Mouse (Mus musculus) limb, embryonic 11.5 days (tissue): Measurements from ENCODE around the gene Tbx10. TPM values are rescaled to one million over a fixed set of nuclear protein-coding genes. Genes with fewer than 3 reads are reported as not detected.
"Not testable (repeated sequence)": the region's sequence is repeated elsewhere in the genome, so short reads cannot be mapped to it uniquely, and the experiment has no call there.

Experiments
- ATAC-seq: fragments of 200-750 bp; cut with Nextera tagmentation; 2 replicates; pipeline ENCODE4 v1.8.0; 2017; ENCODE audit warnings: low read depth; ENCODE audit not compliant: insufficient number of reproducible peaks, low FRiP score, low TSS enrichment
- DNase-seq: peaks from one replicate; pipeline ENCODE4 v3.0.0-alpha.2; 2015; ENCODE audit warnings: low spot score
- H3K27ac ChIP-seq: fragments of 300-500 bp; sonication (generic); replicated peaks from 2 replicates; pipeline ENCODE4 v1.5.1; 2014; ENCODE audit warnings: low read depth, mild to moderate bottlenecking, low read length
- H3K27me3 ChIP-seq: fragments of 300-500 bp; sonication (generic); 2 replicates; pipeline ENCODE4 v1.6.1; 2014; ENCODE audit warnings: mild to moderate bottlenecking, low read length, mixed read lengths; ENCODE audit not compliant: control insufficient read depth, insufficient read depth
- H3K36me3 ChIP-seq: fragments of 300-500 bp; sonication (generic); 2 replicates; pipeline ENCODE4 v1.6.1; 2014; ENCODE audit warnings: mild to moderate bottlenecking, low read length, moderate library complexity, mixed read lengths; ENCODE audit not compliant: control insufficient read depth, insufficient read depth
- H3K4me1 ChIP-seq: fragments of 300-500 bp; sonication (generic); 2 replicates; pipeline ENCODE4 v1.6.1; 2014; ENCODE audit warnings: low read length, mixed read lengths; ENCODE audit not compliant: control insufficient read depth, insufficient read depth
- H3K4me2 ChIP-seq: fragments of 300-500 bp; sonication (generic); 2 replicates; pipeline ENCODE4 v1.6.1; 2014; ENCODE audit warnings: low read depth, mild to moderate bottlenecking, moderate library complexity; ENCODE audit not compliant: severe bottlenecking
- H3K4me3 ChIP-seq: fragments of 300-500 bp; sonication (generic); 2 replicates; pipeline ENCODE4 v1.5.1; 2014; ENCODE audit warnings: low read depth, low read length
- H3K9ac ChIP-seq: fragments of 300-500 bp; sonication (generic); 2 replicates; pipeline ENCODE4 v1.6.1; 2014; ENCODE audit warnings: mild to moderate bottlenecking, low read length
- H3K9me3 ChIP-seq: fragments of 300-500 bp; sonication (generic); 2 replicates; pipeline ENCODE4 v1.6.1; 2016; ENCODE audit warnings: low read length; ENCODE audit not compliant: control insufficient read depth
- WGBS: fragments of 180-500 bp; shearing (Covaris S2); extraction: QIAGEN DNeasy Blood & Tissue Kit; methylation state at CpG from one replicate; pipeline ENCODE4 v1.1.7; 2014; 5-methylcytosine and 5-hydroxymethylcytosine counted together
- polyA plus RNA-seq: library from polyadenylated mRNA; unstranded; fragments of >200 nt; fragmentation: Nextera tagmentation; extraction: Ambion mirVana; gene quantifications from 2 replicates; pipeline ENCODE4 v1.2.1, GENCODE M21; 2014

The Tbx10 gene
- polyA plus RNA-seq, 1 experiment from 2014 or later: 0.08 TPM

DNA sequence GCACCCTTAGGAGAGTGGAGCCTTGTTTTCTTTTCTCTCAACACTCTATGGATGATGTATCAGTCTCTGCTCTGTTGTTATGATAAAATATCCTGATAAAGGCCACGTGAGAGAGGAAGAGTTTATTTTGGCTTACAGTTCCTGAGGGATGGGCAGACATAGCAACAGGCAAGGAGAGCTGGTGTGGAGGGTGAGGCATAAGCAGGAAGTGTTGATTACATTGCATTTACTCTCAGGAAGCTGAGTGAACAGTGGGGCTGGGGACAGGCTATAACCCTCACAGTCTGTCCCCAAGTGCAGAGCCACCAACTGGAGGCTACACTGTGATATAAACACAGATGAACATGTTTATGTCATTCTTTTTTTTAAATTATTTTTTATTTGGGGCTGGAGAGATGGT is 40.5 kb upstream of the Tbx10 start:
- H3K4me1 ChIP-seq: no peaks in the 10 kb centered on the region
- 62% methylated on average over 1 of the region's 1 CpGs for WGBS
- no peaks in the 10 kb centered on the region; the same call in 1 of the 2 replicates for H3K36me3 ChIP-seq
- H3K9ac ChIP-seq: no peak overlapping the region
- H3K4me2 ChIP-seq: no peak overlapping the region
- DNase-seq: no peak
- H3K9me3 ChIP-seq: no peaks in the 10 kb centered on the region
- no peak overlapping the region for H3K4me3 ChIP-seq
- no peak for ATAC-seq
- no peak overlapping the region for H3K27ac ChIP-seq
- H3K27me3 ChIP-seq: no peaks in the 10 kb centered on the region

DNA sequence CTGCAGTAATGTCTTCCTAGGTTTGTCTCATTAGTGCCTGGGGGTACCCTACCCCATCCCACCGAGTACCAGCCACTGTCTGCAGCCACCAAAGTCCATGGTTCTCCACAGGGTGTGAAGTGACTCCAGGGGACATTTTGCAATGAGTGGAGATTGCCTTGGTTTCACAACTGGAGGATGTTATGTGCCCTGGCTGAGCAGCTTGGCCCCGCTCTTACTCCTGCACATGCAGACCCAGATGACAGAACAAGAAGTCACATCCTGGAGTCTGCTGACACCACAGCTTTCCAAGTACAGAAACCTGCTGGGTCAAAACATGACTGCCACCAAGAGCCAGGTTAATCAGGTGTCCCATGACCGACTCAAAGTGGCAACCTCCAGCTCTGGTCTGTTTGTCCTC is 37.5 kb upstream of the Tbx10 start:
- Histone ChIP-seq H3K27me3 (no peaks in the 10 kb centered on the region), H3K4me3 (no peak overlapping the region), H3K4me1 (no peaks in the 10 kb centered on the region), H3K9me3 (no peaks in the 10 kb centered on the region), H3K4me2 (no peak overlapping the region), H3K9ac (no peak overlapping the region), H3K27ac (no peak overlapping the region), H3K36me3 (no peaks in the 10 kb centered on the region; the same call in 1 of the 2 replicates)
- DNase-seq (no peak), ATAC-seq (no peak)
- 85% methylated on average over 3 of the region's 3 CpGs for WGBS

DNA sequence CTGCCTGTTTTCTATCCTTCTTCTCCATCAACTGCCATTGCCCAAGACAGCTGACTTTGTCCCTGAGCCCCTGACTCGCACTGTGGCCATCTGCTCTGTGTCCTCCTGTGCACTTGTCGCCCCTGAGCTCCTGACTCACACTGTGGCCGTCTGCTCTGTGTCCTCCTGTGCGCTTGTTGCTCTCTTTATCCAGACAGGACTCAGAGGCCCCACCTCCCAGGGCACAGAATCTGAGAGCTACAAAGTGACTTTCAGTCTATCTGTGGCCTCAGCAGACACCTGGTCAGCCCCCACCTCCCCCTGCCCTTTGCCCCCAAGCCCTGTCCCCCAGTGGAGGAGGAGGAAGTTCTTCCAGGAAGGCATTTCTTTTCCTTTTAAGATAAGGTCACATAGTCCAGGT is 36.7 kb upstream of the Tbx10 start:
- H3K36me3 ChIP-seq: no peaks in the 10 kb centered on the region
- no peak overlapping the region for H3K4me2 ChIP-seq
- 41% methylated on average over 4 of the region's 4 CpGs for WGBS
- H3K9me3 ChIP-seq: no peaks in the 10 kb centered on the region
- H3K27ac ChIP-seq: no peak overlapping the region
- H3K27me3 ChIP-seq: no peaks in the 10 kb centered on the region
- ATAC-seq (no peak), DNase-seq (no peak)
- no peak overlapping the region for H3K9ac ChIP-seq
- no peak overlapping the region for H3K4me3 ChIP-seq
- H3K4me1 ChIP-seq: no peaks in the 10 kb centered on the region

DNA sequence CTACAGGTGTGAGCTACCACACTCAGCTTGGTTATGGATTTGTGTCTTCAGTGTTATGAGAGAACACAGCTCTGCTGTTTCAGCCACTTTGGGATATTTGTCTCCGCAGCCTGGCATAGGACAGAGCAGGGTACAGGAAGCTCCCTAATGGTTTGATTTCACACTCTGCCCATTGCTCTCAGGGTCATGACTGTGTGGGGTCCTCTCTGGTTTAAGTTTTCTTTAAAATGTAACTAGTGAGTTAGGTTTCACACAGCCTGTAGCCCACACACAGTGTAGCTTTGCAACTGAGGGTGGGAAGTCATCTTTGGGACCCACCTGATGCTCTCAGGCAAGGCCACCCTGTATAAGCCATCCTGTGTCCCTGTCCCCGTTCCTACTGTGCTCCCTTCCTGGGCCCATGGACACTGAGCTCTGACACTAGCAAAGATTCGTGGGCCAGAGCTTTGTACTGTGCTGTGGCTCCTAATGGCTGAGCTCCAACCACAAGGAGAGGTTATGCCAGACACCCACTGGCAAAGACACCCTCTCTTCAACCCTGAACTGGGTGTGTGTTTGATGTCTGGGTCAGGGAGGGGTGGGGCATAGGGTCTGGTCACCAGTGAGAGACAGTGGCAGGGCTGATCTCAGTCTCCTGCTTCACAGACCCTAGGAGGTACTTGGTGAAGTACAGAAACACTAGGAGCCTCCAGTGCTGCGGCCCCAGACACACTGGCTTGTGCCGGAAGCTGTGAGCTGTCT is 35.1 kb upstream of the Tbx10 start:
- not testable (repeated sequence) for H3K9me3 ChIP-seq, H3K4me2 ChIP-seq, H3K4me1 ChIP-seq, H3K4me3 ChIP-seq, H3K36me3 ChIP-seq, DNase-seq, H3K27me3 ChIP-seq, H3K27ac ChIP-seq, H3K9ac ChIP-seq, ATAC-seq
- 71% methylated on average over 5 of the region's 5 CpGs for WGBS

DNA sequence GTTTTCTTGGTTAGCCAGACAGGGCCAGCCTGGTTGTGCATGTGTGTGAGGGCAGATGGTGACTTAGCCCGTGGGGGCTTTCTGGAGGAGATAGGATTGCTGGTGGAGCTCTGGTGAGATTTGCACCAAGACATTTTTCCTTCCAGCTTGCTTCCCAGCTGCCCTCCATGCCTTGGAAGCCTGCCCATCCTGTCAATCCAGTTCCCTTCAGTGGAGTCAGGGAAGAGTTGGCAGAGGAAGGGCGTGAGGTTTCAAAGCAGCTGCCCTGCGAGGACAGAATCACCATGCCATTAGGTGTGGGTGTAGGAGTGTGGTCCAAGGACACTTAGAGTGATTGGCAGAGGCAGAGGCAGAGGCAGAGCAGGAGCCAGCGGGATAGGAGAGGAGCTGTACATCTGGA is 34.1 kb upstream of the Tbx10 start, which contains the start of gene Aldh3b3:
Gene Aldh3b3 (plus strand): TSS at position 176 of the 400 bp plus-strand sequence.
- H3K36me3 ChIP-seq: no peaks in the 10 kb centered on the region
- DNase-seq: no peak
- no peak within 1 kb of the TSS for H3K9ac ChIP-seq
- WGBS: 74% methylated on average over 4 of the region's 4 CpGs
- no peaks in the 10 kb centered on the region for H3K4me1 ChIP-seq
- no peak within 1 kb of the TSS for H3K27ac ChIP-seq
- no peak within 1 kb of the TSS for H3K4me3 ChIP-seq
- H3K9me3 ChIP-seq: no peaks in the 10 kb centered on the region
- no peaks in the 10 kb centered on the region for H3K27me3 ChIP-seq
- H3K4me2 ChIP-seq: no peak within 1 kb of the TSS
- ATAC-seq: no peak

DNA sequence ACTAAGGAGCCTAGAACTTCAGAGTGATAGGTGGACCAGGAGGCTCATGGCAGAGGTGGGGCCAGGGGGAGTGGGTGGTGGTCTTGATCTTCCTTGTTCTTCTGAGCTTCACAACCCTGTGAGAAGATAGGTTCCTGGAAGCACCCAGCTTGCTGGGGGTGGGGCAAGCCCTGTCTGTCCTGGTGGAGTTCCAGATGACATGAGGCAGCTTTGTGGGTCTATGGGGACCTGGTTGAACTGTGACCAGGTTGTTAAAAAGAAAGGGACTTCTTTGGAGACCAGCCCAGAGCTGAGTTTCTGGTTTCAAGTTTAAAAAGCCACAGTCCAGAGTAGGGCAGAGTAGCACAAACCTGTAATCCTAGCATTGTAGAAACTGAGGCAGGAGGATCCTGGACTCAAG is 33.5 kb upstream of the Tbx10 start:
- Histone ChIP-seq H3K27ac (no peak overlapping the region), H3K9me3 (no peaks in the 10 kb centered on the region), H3K4me2 (no peak overlapping the region), H3K36me3 (no peaks in the 10 kb centered on the region), H3K9ac (no peak overlapping the region), H3K27me3 (no peaks in the 10 kb centered on the region), H3K4me1 (no peaks in the 10 kb centered on the region), H3K4me3 (no peak overlapping the region)
- DNase-seq (no peak), ATAC-seq (no peak)

DNA sequence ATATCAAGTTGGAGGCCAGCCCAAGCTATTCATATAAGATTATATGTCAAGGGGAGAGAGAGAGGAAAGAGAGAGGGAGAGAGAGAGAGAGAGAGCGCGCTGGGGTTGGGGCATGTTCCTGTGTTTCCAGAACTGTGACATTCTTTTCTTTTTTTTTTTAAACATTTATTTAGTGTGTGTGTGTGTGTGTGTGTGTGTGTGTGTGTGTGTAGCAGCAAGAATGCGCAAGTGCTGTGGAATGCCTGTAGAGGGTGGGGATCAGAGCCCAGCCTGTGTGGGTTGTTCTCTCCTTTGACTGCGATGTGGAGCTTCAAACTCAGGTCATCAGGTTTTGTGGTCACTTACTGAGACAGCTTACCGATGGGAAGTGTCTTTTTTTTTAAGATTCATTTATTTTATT is 32.3 kb upstream of the Tbx10 start:
- no peak for ATAC-seq
- no peak for DNase-seq
- WGBS: 82% methylated on average over 5 of the region's 5 CpGs
- no peaks in the 10 kb centered on the region for H3K27me3 ChIP-seq
- no peaks in the 10 kb centered on the region for H3K4me1 ChIP-seq
- H3K9ac ChIP-seq: no peak overlapping the region
- H3K27ac ChIP-seq: no peak overlapping the region
- no peaks in the 10 kb centered on the region for H3K9me3 ChIP-seq
- H3K4me3 ChIP-seq: no peak overlapping the region
- no peaks in the 10 kb centered on the region for H3K36me3 ChIP-seq
- H3K4me2 ChIP-seq: no peak overlapping the region

DNA sequence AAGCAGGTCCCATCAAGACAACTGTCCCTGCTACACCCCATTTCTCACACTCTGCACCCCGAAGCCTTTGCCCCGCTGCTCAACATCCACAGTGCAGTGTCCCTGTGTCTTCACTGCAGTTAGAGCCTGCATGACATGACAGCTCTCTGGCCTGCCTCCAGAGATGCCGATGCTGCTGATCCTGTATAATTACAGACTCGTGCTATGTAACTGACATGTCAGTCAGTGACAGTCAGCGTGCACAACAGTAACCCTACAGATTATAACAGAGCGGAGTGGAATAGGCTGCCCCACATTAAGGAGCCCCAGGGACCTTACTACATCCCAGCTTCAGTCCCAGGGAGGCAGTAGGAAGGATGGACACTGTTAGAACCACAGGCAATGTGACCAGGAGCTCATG is 30.7 kb upstream of the Tbx10 start:
- H3K9ac ChIP-seq, H3K36me3 ChIP-seq, H3K9me3 ChIP-seq, ATAC-seq, H3K4me2 ChIP-seq, DNase-seq, H3K4me3 ChIP-seq, H3K27me3 ChIP-seq, H3K27ac ChIP-seq, H3K4me1 ChIP-seq: not testable (repeated sequence)
- whole genome bisulfite sequencing: 90% methylated on average over 6 of the region's 6 CpGs

DNA sequence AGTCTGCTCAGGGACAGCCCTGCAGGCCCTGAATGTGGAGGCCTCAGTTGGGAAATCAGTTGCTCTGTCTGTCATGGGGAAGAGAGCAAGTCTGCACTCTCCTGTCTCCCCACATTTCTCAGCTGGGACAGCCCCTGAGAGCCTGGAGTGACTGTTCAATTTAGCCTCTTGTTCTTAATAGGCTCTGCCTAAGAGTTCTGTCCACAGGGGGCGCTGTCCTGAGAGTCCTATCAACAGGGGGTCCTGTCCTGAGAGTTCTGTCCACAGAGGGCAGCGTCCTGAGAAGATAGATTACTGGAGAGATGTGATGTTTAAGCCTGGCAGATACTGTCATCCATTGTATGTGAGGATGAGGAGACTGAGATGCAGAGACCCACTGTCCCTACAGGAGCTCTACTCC is 30.1 kb upstream of the Tbx10 start:
- Histone ChIP-seq H3K9me3 (no peaks in the 10 kb centered on the region), H3K9ac (no peak overlapping the region), H3K4me2 (no peak overlapping the region), H3K27me3 (no peaks in the 10 kb centered on the region), H3K4me1 (no peaks in the 10 kb centered on the region), H3K27ac (no peak overlapping the region), H3K36me3 (no peaks in the 10 kb centered on the region), H3K4me3 (no peak overlapping the region)
- DNase-seq (no peak), ATAC-seq (no peak)
- 20% methylated on average over 2 of the region's 2 CpGs for WGBS
